Mouse (Mus musculus): ENCODE data around the gene Akap2. TPM values are rescaled to one million over a fixed set of nuclear protein-coding genes. Genes with fewer than 3 reads are reported as not detected.

The Akap2 gene
- polyA plus RNA-seq, 1 experiment = not detected

GRCm38 (mm10) chr4:57841911-57842310, 124.5 kb downstream of the Akap2 start:
- Histone ChIP-seq H3K4me3 (ENCODE audit: insufficient read depth, low read depth, low read length) (no peak overlapping the region), H3K27ac (ENCODE audit: insufficient read depth, low read depth, low read length) (no peak overlapping the region), H3K4me1 (ENCODE audit: control insufficient read depth, insufficient read depth, low read length) (peaks cover 7% of the 10 kb centered on the region; the same call in 1 of the 2 replicates)
- 52% methylated on average over 1 of the region's 1 CpGs for WGBS
- TF ChIP-seq CTCF (IDR thresholded peaks at IDR 0.05; ENCODE audit: insufficient read depth, low read depth, low read length) (no peak), POLR2A (IDR thresholded peaks at IDR 0.05; ENCODE audit: insufficient read depth, low read depth, low read length) (no peak)

GRCm38 (mm10) chr4:57842472-57843305, 125.2 kb downstream of the Akap2 start:
- H3K4me3 ChIP-seq (ENCODE audit: insufficient read depth, low read depth, low read length) = no peak overlapping the region
- 92% methylated on average over 11 of the region's 11 CpGs for WGBS
- TF ChIP-seq CTCF (IDR thresholded peaks at IDR 0.05; ENCODE audit: insufficient read depth, low read depth, low read length) = no peak
- no peak for TF ChIP-seq POLR2A (IDR thresholded peaks at IDR 0.05; ENCODE audit: insufficient read depth, low read depth, low read length)
- H3K27ac ChIP-seq (ENCODE audit: insufficient read depth, low read depth, low read length) = no peak overlapping the region
- H3K4me1 ChIP-seq (ENCODE audit: control insufficient read depth, insufficient read depth, low read length) = peaks cover 7% of the 10 kb centered on the region; the same call in 1 of the 2 replicates

GRCm38 (mm10) chr4:57845031-57845431, 127.6 kb downstream of the Akap2 start:
- no peak for TF ChIP-seq POLR2A (IDR thresholded peaks at IDR 0.05; ENCODE audit: insufficient read depth, low read depth, low read length)
- no peak for TF ChIP-seq CTCF (IDR thresholded peaks at IDR 0.05; ENCODE audit: insufficient read depth, low read depth, low read length)
- 50% methylated on average over 10 of the region's 10 CpGs for WGBS
- H3K4me1 ChIP-seq (ENCODE audit: control insufficient read depth, insufficient read depth, low read length) = peaks cover 7% of the 10 kb centered on the region; the same call in 1 of the 2 replicates
- H3K27ac ChIP-seq (ENCODE audit: insufficient read depth, low read depth, low read length) = 0 out of 2 replicates have a peak overlapping the region, but pooled peaks have one; percentile 16
- peak overlapping the region; percentile 25 for H3K4me3 ChIP-seq (ENCODE audit: insufficient read depth, low read depth, low read length)

- H3K4me3 ChIP-seq (ENCODE audit: insufficient read depth, low read depth, low read length) = peak overlapping the region; percentile 25; the same call in 1 of the 2 replicates
- peaks cover 7% of the 10 kb centered on the region; the same call in 1 of the 2 replicates for H3K4me1 ChIP-seq (ENCODE audit: control insufficient read depth, insufficient read depth, low read length)
- 62% methylated on average over 12 of the region's 12 CpGs for WGBS
- H3K27ac ChIP-seq (ENCODE audit: insufficient read depth, low read depth, low read length) = peak overlapping the region; percentile 61; the same call in 1 of the 2 replicates
- no peak for TF ChIP-seq POLR2A (IDR thresholded peaks at IDR 0.05; ENCODE audit: insufficient read depth, low read depth, low read length)
- no peak for TF ChIP-seq CTCF (IDR thresholded peaks at IDR 0.05; ENCODE audit: insufficient read depth, low read depth, low read length)
Observed at GRCm38 (mm10) chr4:57845541-57846210, 128.2 kb downstream of the Akap2 start.

- peak overlapping the region; percentile 61; the same call in 1 of the 2 replicates for H3K27ac ChIP-seq (ENCODE audit: insufficient read depth, low read depth, low read length)
- H3K4me3 ChIP-seq (ENCODE audit: insufficient read depth, low read depth, low read length) = peak overlapping the region; percentile 0; the same call in 1 of the 2 replicates
- 60% methylated on average over 12 of the region's 12 CpGs for WGBS
- no peak for TF ChIP-seq CTCF (IDR thresholded peaks at IDR 0.05; ENCODE audit: insufficient read depth, low read depth, low read length)
- TF ChIP-seq POLR2A (IDR thresholded peaks at IDR 0.05; ENCODE audit: insufficient read depth, low read depth, low read length) = no peak
- peaks cover 11% of the 10 kb centered on the region for H3K4me1 ChIP-seq (ENCODE audit: control insufficient read depth, insufficient read depth, low read length)
Observed at GRCm38 (mm10) chr4:57846381-57846990, 129.0 kb downstream of the Akap2 start.

- H3K27ac ChIP-seq (ENCODE audit: insufficient read depth, low read depth, low read length) = 0 out of 2 replicates have a peak overlapping the region, but pooled peaks have one; percentile 17
- no peak for TF ChIP-seq POLR2A (IDR thresholded peaks at IDR 0.05; ENCODE audit: insufficient read depth, low read depth, low read length)
- TF ChIP-seq CTCF (IDR thresholded peaks at IDR 0.05; ENCODE audit: insufficient read depth, low read depth, low read length) = no peak
- peak overlapping the region; percentile 0; the same call in 1 of the 2 replicates for H3K4me3 ChIP-seq (ENCODE audit: insufficient read depth, low read depth, low read length)
- 63% methylated on average over 8 of the region's 8 CpGs for WGBS
- peaks cover 11% of the 10 kb centered on the region for H3K4me1 ChIP-seq (ENCODE audit: control insufficient read depth, insufficient read depth, low read length)
Observed at GRCm38 (mm10) chr4:57846991-57847422, 129.6 kb downstream of the Akap2 start.

GRCm38 (mm10) chr4:57847676-57848075, 130.2 kb downstream of the Akap2 start:
- 83% methylated on average over 3 of the region's 3 CpGs for WGBS
- Histone ChIP-seq H3K4me3 (ENCODE audit: insufficient read depth, low read depth, low read length) (no peak overlapping the region), H3K4me1 (ENCODE audit: control insufficient read depth, insufficient read depth, low read length) (peaks cover 14% of the 10 kb centered on the region), H3K27ac (ENCODE audit: insufficient read depth, low read depth, low read length) (0 out of 2 replicates have a peak overlapping the region, but pooled peaks have one; percentile 17)
- no peak for TF ChIP-seq CTCF (IDR thresholded peaks at IDR 0.05; ENCODE audit: insufficient read depth, low read depth, low read length)
- no peak for TF ChIP-seq POLR2A (IDR thresholded peaks at IDR 0.05; ENCODE audit: insufficient read depth, low read depth, low read length)

- peaks cover 15% of the 10 kb centered on the region for H3K4me1 ChIP-seq (ENCODE audit: control insufficient read depth, insufficient read depth, low read length)
- 86% methylated on average over 6 of the region's 6 CpGs for WGBS
- TF ChIP-seq POLR2A (IDR thresholded peaks at IDR 0.05; ENCODE audit: insufficient read depth, low read depth, low read length) (no peak), CTCF (IDR thresholded peaks at IDR 0.05; ENCODE audit: insufficient read depth, low read depth, low read length) (no peak)
- H3K4me3 ChIP-seq (ENCODE audit: insufficient read depth, low read depth, low read length) = no peak overlapping the region
- H3K27ac ChIP-seq (ENCODE audit: insufficient read depth, low read depth, low read length) = no peak overlapping the region
Observed at GRCm38 (mm10) chr4:57849465-57849864, 132.0 kb downstream of the Akap2 start.
